Mouse (Mus musculus) heart, postnatal 4 days (tissue): Measurements from ENCODE around the gene Zfp385c. TPM values are rescaled to one million over a fixed set of nuclear protein-coding genes. Genes with fewer than 3 reads are reported as not detected.
"Not testable (repeated sequence)": the region's sequence is repeated elsewhere in the genome, so short reads cannot be mapped to it uniquely, and the experiment has no call there.

Source experiments
- DNase-seq: peaks from one replicate; pipeline ENCODE4 v3.0.0; 2021
- total RNA-seq, 2 experiments: library from RNA; stranded (reverse); gene quantifications; 2 replicates each; pipeline ENCODE4 v1.2.3; 2021

Gene Zfp385c
- total RNA-seq, 2 experiments from 2014 or later, result 0.56 to 0.60 TPM

DNA sequence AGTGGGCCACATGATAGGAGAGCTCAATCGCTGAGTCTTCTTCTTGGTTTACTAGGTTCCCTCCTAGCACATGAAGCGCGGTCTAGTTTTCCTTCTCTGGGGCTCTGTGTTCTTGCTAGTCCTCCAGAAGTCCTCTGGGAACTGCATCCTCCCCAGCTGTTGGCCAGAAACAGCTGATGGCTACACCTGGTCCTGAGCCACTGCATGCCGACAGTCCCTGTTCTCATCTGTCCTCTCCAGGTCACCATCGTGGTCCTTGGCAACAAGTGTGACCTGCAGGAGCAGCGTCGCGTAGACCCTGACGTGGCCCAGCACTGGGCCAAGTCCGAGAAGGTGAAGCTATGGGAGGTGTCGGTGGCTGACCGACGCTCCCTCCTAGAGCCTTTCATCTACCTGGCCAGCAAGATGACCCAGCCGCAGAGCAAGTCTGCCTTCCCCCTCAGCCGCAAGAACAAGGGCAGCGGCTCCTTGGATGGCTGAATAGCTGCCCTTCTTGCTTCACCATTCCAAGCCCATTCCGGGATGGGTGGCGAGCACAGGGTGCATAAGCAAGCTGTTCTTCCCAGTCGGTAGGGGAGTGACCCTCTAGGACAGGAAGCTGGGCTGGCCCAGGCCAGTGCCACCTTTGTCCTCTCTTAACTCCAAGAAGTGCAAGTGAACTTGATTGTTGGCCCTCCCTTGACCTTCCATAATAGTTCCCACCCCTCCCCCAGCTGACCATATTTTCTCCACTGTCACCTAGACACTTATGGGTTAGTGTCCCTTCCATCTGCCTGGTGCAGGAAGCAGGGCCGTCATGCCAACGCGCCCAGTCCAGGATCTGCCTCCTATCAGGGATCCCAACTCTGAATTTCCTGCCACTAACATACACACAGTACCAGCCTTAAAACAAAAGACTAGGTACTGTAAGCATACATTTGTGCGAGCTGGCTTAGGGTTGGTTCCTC is 66.2 kb downstream of the Zfp385c start:
- no peak for DNase-seq

DNA sequence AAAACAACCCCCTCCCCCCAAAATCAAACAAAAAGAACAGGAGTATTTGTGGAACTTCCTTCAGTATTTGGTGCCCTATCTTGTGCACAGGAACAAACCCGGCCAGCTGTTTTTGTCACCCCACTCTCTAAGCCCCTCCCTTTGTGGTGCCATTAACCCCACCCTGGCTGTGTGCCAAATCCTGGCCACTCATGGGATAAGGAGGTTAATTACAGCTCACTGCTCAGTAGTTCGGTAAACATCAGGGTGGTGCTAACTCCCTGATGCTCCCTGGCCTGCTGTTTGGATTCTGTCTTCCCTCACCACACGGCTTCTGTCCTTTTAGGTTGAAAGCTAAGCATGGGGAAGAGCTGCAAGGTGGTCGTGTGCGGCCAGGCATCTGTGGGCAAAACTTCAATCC is 68.4 kb downstream of the Zfp385c start:
- DNase-seq, result peak; percentile 62

DNA sequence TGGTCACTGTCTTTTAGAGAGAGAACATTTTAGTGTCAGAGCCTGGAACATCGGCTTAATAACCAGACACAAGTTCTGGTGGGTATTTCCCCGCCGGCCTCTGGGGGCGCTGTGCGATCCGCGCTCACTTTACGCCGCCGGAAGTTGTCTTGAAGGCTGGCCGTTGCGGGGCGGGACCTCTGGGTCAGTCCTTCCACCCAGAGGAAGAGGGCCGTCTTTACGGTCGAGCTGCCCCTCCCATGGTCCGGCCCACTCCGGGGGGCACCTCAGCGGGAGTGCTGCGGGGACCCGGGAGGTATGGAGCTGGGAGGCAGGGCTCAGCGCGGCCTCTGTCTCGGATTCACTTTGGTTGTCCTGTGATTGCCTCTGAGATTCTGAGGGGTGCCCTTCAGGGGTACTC is 69.5 kb downstream of the Zfp385c start:
- DNase-seq, result peak; percentile 96

DNA sequence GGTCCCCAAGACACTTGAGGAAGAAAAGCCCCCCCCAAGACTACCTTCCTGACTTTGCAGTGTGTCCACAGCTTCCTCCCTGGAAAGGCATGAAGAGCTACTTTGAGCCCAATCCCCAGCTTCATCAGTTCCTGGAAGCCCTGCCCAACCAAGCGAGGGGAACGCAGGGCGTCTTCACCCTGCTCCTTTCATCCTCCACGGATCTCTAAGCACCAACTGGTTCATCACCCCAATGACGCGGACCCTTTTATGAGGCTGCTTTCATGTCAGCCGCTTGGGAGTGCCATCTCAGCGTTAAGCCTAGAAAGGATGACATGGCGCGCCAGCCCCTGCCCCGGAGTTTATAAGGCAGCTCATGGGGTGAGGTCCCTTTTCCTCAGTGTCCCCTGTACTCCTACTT is 72.3 kb downstream of the Zfp385c start, which contains the start of gene Dnajc7:
Dnajc7 (minus strand) TSS at position 187 of the 400 bp plus-strand sequence.
- DNase-seq, result no peak

DNA sequence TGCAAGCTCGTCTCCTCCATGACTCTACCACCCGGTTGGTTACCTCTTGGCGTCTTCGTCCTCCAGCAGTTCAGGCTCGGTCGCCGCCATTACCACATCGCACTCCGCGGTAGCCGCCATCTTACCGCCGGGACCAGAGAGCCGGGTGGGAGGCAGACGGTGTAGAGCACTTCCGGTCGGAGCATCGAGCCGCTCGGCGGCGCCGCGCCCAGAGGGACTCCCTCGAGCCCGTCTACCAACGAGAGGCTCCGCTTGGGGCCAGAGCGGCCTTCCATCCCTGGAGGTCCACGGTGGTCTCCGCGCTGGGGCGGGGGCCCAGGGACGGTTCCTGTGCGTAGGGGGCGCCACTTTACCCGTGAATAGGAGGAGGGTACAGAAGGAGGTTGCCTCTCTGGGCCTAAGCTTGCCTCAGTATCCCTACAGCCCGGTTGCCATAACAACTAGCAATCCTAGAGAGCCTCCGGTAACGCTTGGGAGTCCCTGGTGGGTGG is 72.7 kb downstream of the Zfp385c start:
- DNase-seq, result peak; percentile 95

DNA sequence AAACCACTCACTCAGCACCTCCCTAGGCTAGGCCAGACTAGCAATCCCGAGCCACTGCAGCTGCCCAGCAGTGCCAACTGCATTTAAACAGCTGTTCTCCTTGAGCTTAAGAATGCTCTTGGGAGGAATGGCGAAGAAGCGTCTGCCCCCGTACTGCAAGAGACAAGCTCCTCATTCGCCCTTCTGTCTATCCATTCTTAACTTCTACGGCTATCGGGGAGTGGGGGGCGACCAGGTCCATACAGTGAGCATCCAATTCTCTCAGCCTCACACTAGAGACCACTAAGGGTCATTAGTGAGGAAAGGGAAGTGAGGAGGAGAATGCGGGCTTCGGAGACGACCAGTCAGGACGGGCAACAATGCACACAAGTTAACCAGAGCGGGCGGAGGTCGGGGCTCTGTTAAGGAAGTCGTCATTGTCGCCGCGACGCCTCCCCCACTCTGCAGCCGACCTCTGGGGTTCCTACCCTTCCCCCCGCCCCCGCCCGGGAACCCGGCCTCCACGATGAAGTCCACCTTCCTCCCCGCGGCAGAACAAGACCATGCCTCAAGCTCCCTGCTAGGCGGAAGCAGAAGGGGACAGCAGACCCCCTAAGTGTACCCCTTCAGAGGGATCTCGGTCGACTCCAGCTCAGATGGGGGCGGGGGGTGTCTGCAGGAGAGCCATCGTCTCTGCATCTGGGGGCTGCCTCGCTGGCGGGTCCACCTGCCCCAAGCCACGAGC is 73.3 kb downstream of the Zfp385c start, which contains the start of gene Nkiras2:
Nkiras2 (plus strand) TSS at position 484 of the 724 bp plus-strand sequence.
- peak; percentile 77 for DNase-seq

DNA sequence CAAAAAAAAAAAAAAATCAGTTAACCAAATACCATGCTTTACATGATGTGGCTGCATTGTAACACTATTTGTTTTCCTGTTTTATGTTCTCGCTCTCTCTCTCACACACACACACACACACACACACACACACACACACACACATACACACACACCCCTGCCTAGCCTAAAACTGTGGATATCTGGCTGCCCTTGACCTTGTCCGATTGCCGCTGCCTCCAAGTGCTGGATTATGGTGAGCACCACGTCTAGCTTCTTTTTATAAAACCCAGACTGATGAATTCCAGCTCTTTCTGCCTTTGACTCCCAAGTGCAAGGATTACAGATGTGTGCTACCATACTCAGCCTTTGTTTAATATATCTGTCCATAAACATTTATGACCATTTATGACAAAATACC is 74.8 kb downstream of the Zfp385c start:
- no peak for DNase-seq

DNA sequence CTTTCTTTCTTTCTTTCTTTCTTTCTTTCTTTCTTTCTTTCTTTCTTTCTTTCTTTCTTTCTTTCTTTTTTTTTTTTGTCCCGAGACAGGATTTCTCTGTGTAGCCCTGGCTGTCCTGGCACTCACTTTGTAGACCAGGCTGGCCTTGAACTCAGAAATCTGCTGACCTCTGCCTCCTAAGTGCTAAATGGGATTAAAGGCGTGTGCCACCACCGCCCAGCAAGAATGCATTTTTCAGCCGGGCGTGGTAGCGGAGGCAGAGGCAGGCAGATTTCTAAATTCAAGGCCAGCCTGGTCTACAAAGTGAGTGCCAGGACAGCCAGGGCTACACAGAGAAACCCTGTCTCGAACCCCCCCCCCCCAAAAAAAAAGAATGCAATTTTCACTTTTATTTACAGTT is 75.4 kb downstream of the Zfp385c start:
- not testable (repeated sequence) for DNase-seq

DNA sequence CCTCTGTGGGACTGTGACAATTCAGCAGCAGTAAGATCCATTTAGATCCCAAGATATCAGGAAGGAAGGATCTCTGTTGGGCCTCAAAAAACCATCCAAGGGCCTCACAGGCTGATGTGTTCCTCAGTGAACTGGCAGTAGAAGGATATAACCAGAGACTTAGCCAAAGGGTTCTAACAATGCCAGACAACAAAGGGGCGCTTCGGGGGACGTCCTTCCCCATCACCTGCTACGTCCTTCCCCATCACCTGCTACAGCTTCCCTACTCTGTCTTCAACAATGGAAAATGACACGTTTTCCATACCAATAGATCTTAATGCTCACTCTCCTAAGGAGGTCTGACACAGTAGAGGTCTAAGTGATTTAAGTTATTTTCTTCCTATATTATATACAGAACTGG is 75.9 kb downstream of the Zfp385c start:
- no peak for DNase-seq

DNA sequence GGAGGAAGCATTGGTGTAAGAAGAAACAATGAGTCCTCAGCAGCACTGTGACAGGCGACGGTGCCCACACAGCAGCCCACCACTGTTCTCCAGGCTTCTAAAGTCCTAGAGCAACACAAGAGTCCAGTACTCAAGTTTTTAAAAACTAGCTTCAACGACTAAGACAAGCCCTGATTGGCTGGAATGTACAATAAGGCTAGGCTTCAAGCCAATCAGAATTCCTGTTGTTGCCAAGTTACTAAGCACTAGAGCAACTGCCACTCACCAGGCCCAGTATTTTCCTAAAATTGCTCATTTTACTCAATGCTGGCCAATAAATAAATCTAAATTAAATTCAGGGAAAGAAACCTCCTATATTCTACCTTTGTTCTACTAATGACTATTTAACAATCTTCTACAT is 79.0 kb downstream of the Zfp385c start:
- DNase-seq, result no peak

DNA sequence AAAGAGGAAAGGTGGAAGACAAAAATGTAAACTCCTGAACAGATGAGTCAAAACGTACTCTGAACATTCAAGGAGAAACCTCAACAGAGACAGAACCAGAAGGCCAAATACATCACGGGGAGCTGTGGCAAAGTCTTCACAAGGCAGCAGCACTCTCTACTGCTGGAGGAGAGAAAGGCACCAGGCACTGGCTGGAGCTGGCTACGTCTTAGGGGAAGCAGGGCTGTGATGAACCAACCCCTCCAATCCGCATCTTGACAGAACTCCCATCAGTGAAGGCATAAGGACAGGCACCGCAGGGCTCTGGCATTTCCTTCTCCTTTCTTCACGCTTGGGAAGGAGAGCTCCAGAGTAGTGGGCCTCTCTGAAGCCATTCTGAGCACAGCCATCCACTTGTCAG is 80.6 kb downstream of the Zfp385c start:
- no peak for DNase-seq

DNA sequence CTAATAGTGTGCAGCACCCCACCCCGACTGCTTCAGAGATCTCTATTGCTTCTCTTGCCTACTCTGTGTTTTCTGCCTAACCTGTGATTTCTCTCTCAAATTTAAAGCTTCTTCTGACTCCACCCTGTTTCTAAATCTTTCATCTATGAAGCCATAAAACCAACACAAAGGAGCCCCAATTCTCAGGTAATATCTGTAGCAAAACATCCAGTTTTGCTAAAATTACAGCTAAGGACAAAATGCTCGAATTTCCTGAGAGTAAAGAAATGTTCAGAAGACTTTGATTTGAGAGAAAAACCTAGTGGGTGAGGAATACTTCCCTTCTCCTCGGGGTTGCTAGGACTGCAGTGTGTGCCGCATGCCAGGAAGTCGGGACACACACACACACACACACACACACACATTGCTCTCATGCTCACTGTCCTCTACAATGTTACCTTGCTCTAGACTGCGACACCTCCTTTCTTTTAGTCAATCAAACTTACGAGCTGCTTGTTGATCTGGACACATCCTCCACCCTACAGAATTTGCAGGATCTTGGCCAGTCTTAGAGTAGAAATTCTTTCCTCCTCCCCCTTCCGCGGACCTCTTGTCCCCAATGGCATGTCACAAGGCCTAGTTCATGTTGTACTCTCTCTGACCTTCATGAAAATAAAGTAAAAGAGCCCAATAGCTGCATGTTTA is 82.1 kb downstream of the Zfp385c start:
- no peak for DNase-seq

DNA sequence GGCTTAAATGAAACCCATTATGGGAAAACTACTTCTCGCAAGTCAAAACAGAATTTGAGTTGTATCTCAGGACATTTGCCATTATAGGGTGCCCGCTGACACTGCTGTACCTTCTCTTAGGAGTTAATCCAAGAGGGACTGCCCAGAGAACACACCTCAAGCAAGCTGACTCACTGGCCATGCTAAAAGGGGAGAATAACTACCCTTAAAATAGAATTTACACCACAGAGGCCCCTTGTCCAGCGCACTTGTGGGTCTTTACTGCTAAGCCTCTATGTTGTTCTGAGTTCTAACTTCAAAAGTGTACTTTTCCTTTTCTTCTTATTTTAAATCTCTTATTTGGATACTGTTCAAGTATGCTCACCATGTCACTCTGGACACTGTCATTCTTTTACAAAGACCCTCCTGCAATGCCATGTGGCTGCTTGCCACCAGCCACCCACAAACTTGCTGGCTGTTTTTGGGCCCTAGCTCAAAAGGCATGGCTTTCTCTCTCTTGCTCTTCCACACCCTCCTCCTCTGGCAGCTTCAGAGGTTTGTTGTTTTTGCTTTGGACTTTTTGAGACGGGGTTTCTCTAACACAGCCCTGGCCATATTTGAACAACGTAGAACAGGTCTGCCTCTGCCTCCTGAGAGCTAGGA is 82.8 kb downstream of the Zfp385c start:
- no peak for DNase-seq

DNA sequence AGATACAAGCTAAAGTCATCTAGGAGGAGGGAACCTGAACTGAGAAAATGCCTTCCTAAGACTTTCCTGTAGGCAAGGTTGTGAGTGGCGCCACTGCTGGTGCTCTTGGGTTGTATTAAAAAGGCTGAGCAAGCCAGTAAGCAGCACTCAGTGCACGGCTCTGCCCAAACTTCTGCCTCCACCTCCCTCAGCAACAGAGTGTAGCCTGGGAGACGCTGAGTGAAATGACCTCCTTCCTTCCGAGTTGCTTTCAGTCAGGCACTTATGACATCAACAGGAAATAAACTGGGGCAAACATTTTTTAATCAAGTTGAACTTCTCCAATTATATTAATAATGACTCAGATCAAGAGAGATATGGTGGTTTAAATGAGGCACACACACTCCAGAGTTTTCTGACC is 83.5 kb downstream of the Zfp385c start:
- no peak for DNase-seq

DNA sequence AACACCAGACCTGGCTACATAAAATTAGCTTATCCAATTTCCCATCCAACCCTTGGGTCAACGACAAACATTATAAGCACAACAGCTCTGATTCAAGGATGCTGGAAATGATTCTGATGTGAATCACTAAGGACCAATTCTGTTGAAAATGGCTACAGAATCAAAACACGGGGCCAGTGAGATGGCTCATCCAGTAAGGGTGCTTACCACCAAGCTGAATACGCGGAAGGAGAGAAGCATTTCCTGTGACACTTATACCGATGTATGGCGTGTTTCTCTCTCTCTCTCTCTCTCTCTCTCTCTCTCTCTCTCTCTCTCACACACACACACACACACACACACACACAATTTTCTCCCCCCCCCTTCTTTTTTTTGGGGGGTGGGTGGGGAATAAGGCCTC is 85.1 kb downstream of the Zfp385c start:
- DNase-seq, result no peak

DNA sequence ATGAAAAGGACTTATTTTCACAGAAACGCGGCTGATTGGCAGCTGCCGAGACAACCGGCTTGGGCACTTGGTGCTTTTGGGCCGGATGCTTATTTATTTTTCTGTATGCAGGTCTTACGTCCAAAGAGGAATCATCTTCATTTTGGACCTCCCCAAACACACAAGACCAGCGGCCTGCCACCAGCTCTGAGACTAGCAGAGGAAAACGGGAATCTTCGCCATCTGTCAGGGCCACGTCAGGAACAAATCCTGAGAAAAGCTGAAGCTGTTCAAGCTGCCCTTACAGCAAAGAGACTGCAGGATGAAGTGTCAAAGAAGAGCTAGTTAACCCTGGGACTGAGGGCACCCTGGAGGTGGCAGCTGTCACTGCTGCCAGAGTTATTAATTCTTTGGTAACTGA is 86.8 kb downstream of the Zfp385c start:
- no peak for DNase-seq

DNA sequence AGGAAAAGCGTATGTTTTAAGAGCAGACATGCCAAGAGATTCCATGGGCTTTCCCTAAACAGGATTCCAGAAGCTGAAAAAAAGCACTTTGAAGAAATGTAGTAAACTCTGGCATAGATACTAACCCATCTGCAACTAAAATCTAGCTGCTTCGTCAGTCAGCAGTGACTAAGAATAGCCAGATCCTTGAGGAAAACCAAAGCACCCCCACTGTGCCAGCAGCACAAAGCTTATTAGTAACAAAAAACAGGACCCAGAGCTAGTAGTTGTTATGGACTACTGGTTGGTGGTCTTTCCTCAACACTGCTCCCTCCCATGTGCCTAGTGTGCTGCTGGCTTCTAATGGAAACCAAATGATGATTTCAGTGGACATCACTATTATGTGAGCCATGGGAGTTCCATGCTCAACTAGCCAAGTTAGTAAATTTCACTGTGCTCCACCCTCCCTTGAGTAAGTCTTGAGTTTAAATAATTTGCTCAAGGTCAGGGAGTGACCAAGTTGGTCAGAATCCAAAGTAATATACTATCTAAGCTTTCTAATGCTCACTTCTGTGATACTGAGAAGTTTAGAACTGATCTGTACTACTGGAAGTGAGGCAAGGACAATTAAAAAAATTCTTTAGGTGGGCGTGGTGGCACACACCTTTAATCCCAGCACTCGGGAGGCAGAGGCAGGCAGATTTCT is 87.8 kb downstream of the Zfp385c start:
- DNase-seq, result no peak

DNA sequence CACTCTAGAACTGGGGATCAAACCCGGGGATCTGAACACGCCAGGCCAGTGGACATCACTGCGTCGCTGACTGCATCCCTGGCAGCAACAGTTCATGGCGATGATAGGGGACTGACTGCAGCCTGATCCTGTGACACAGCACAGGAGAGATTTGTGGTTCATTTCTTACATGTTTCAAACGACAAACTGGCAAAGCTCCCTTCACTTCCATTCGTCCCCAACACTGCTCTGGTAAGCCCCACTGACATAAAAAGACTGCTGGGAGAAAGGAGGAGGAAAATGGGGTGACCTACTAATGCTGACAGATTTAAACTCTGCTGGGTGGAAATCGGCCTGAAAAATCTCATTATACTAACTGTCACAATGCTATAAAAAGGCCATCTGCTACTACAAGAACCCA is 88.4 kb downstream of the Zfp385c start:
- no peak for DNase-seq

DNA sequence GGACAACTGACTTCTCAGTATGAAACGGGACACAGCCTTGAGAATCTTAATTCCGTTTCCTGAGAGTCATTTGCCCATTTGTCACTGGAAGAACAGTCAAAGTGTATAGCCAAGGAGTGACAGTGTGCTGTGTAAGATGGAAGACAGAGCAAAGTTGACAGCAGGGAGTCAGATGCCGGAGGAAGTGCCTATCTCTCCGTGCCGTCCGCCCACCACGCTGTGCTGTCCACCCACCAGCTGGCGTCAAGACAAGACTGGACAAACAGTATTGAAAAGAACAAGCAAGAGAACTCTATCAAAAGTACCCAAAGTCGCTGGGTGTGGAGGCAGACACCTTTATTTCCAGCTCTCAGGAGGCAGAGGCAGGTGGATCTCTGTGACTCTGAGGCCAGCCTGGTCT is 89.1 kb downstream of the Zfp385c start:
- no peak for DNase-seq

DNA sequence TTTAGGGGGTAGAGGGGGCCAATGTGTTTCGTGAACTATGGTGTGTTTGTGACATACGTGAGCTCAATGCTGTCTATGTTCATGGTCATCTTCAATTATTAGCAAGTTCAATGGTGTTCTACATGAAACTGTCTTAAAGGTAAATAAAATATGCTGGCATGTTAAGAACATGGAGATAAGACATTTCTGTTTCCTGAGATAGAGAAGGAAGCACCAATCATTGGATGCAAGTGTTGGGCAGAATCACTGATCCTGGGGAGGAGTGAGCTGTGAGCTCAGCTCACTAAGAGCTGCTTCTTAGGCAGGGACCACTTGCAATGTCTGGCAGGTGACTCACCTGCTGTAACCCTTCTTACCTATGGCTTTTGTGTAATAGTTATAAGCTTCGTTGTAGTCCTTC is 90.9 kb downstream of the Zfp385c start:
- no peak for DNase-seq

DNA sequence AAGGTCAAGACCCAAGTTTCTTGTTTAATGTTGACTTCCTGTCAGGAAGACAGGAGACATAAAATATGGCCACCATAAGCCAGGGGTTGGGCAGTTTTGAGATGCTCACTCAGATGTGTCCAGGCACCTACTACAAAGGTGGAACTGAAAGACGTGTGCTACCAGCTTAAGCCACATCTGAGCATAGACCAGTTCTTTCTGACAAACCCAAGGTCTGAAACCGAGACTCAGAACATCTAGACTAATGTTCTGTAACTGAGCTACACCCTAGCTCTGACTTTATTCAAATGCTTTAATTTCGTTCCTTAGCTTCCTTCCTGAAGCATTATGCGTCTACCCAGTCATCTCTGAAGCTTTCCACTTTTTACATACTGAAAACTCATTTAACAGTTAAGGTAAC is 94.2 kb downstream of the Zfp385c start:
- no peak for DNase-seq

DNA sequence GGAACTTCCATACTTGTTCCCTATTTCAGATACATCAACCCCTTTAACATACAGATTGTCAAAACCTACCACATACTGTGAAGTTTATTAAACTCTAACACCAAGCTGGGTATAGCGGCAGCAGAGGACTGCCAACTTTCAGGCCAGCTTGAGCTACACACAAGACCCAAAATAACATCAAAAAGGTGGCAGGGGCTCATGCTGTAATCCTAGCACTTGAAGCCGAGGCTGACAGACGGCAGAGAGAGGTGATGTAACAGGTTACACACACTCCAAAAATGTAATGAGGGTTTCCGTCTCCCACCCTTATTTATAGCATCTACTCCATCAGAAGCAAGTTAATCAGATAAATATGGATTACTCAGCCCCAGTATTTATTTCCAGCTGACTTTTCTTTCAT is 96.7 kb downstream of the Zfp385c start:
- DNase-seq, result no peak
